Mouse (Mus musculus): ENCODE results near the gene Nos1ap.
A peak's percentile ranks its signal among the peaks of the same experiment; 100 is the strongest.

The Nos1ap gene

DNA sequence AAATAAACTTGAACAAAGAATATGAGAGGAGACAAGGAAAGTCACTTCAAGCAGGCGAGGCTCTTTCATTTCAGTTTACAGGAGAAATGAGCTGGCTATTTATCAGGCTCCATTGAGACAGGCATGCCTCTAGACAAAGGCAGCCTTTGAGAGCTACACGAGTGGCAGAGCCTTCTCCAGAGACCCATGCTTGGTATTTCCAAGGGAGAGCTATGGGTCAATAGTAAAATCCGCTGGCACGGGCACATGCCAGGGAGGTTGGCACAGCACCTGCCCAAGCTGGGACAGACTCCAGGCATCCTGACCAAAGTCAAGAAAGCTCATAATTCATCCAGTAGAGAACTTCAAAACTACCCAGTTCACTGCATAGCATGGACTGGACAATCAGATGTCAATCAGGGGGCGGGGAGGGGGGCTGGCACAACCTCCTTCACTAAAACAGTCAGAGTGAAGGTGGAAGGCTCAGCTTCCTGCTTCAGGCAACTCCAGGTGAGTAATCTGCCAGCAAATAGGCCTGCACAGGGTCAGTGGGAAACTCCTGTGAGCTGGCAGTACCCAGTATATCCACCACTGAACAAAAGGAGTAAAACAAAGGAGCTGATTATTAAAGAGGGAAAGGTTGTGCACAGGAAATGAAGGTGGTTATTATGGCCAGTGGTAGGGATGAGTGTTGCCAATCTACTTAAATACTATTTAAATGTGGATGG, 129.6 kb downstream of the Nos1ap start:
- DNase-seq (ENCODE audit: low read depth, low spot score) = no peak

GRCm38 (mm10) chr1:170457673-170458072, 132.0 kb downstream of the Nos1ap start:
- no peak for DNase-seq (ENCODE audit: low read depth, low spot score)

DNA sequence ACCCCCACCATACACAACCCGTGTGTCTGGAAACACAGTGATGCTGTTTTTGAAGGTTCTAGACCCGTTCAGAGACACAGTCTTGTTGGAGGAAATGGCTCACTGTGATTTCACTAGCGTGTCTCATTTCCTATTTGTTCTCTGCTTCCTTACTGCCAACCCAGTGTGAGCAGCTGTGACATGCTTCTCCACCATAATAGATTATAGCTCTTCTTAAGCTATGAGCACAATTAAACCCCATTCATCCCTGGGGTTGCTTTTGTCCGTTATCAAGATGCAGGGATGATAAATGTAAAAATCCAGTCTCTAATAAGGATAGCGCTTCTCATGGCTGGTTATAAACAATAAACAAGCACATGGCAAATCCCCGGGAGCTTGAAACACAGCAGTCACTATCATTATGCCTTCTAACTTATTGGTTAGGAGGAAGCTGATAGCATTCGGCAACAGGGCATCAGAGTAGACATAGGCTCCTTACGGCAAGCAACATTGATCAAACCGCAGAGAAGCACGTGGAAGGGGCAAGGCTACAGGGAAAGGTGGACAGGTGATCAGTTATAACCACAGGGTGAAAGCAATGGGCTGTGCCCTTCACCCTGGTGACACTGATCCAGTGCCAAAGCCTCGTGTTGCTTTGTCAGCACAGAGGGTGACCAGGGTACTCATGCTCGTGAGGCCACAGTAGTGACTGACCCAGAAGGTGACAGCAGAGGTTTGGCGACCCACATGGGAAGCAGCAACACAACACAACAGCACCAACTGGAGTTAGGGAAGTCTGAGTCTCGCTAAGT, 133.6 kb downstream of the Nos1ap start:
- DNase-seq (ENCODE audit: low read depth, low spot score) = no peak

DNA sequence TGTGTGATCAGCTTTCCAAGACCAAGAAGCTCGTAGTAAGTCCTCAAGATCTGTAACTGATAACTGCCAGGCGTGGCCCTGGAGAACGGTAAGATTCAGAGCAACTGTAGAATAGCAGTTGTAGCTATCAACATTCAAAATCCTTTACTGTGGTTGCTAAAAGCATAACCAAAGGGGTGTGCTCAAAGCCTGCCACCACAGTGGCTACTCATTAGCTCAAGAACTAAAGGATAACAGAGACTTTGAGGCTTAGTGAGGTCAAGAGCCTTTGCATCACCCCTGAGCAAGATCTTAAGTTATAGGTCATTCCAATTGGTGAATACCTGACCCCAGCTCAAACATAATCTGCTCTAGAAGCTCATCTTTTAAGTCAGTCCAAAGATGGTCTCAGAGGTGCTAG, 134.3 kb downstream of the Nos1ap start:
- DNase-seq (ENCODE audit: low read depth, low spot score) = no peak

DNA sequence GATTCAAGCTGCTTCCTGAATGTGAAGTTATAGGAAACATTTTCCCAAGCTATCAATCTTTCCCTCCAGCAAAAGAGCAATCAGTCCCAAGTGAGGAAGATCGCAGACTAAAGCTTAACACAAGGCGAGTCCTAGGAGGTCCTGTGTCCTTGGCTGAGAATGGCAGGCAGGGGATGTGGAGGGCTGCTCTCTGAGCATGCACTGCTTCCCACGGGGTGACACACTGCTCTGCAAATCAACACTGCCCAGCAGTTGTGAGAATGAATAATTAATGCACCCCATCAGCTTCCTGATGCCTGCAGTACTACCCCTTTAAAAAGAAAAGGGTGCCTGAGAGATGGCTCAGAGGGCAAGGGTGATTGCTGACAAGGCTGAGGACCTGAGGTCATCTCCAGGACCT, 136.2 kb downstream of the Nos1ap start:
- no peak for DNase-seq (ENCODE audit: low read depth, low spot score)

- no peak for DNase-seq (ENCODE audit: low read depth, low spot score)
Measured at GRCm38 (mm10) chr1:170448244-170448643, 141.4 kb downstream of the Nos1ap start.

DNA sequence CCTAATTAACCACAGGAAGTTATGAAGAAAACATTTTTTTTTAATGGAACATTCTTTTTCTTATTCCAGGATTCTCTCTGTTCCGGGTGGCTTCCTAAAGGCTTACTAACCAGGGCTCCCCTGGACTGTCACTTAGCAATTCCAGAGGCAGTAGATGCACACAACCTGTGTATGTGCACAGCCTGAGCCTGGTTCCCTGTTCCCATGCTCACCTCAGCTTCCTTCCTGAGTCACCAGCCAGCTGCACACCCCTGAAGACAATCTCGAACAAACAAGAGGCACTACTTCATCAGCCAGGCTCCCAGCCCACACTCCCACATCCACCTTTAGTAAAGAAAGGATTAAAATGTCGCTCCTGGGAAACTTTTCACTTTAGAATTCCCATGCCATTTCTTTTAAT, 144.2 kb downstream of the Nos1ap start:
- DNase-seq (ENCODE audit: low read depth, low spot score) = no peak

DNA sequence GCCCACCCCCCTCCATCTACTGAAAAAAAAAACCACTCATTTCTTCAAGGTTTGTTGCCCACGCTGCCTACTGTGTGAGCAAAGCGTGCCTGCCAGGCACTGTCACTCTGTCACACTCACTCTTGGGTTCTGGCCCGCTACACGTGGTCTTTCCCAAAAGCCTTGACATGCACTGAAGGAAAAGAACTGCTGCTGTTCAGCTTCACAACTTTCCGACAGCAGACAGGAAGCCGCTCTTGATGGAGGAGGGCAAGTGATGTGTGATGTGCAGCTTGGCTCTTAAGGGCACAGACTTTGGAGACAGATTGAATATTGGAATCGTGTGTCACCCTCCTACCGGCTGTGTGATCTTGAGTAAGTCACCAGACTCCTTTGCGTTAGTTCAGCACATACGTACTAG, 149.3 kb downstream of the Nos1ap start:
- DNase-seq (ENCODE audit: low read depth, low spot score) = no peak

- peak; percentile 67 for DNase-seq (ENCODE audit: low read depth, low spot score)
Measured at GRCm38 (mm10) chr1:170438471-170439151, 151.1 kb downstream of the Nos1ap start.

DNA sequence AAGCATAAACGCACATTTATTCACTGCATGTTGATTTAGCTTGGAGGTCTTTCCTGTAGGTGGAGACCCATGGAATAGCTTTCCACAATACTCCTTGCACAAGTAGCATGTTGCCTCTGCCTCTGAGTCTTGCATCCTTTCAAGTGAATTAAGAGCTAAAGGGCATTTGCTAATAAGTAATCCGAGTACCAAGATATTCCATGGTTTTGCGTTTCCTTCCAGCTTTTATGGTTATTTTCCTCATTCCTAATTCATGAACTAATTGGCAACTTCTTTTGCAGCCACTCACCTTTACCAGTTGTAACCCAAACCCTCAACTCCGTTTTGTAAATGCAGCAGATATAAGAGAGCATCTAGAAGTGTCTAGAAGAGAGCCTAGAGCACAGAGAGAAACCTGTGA, 155.5 kb downstream of the Nos1ap start:
- DNase-seq (ENCODE audit: low read depth, low spot score) = no peak

- no peak for DNase-seq (ENCODE audit: low read depth, low spot score)
Measured at GRCm38 (mm10) chr1:170433661-170434060, 156.0 kb downstream of the Nos1ap start.

GRCm38 (mm10) chr1:170432288-170432687, 157.4 kb downstream of the Nos1ap start:
- DNase-seq (ENCODE audit: low read depth, low spot score) = no peak

- peak; percentile 61 for DNase-seq (ENCODE audit: low read depth, low spot score)
Measured at GRCm38 (mm10) chr1:170431312-170431711, 158.3 kb downstream of the Nos1ap start.

DNA sequence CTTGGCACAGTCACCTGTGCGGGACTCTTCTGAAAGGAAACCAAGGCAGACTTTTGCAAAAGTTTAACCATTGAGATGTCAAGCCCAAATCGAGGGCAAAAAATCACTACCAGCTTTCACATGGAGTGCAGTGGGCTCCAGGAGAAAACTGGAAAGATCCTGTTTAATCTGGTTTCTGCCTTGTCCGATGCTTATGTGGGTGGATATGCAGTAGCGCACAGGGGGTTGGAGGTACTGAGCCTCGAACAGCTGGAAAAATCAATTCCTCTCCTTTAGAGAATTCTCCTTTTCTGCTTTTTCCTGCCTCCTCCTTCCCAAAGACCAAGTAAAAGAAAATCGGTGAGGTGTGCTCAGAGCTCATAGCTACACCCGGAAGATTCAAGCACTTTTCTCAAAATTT, 159.0 kb downstream of the Nos1ap start:
- no peak for DNase-seq (ENCODE audit: low read depth, low spot score)

DNA sequence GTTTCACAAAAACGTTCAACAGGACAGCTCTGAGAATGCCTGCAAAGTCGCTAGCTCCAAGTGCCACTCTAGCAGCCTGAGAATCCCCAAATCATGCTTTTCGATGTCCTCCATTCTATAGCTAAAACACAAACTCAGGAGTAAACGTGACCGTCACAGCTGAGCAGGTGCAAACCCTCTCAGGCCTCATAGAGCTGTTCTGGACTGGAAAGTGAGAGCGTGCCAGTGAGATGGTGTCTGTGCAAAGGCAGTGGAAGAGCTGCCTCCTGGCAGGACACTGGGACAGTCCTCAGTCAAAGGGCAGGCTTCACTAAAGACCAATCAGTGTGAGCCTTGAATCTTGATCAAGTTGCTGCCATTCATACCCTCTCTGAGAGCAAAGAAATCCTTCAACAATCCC, 160.0 kb downstream of the Nos1ap start:
- DNase-seq (ENCODE audit: low read depth, low spot score) = no peak

- no peak for DNase-seq (ENCODE audit: low read depth, low spot score)
Measured at GRCm38 (mm10) chr1:170428141-170428540, 161.5 kb downstream of the Nos1ap start.

- no peak for DNase-seq (ENCODE audit: low read depth, low spot score)
Measured at GRCm38 (mm10) chr1:170424258-170424889, 165.3 kb downstream of the Nos1ap start.

- no peak for DNase-seq (ENCODE audit: low read depth, low spot score)
Measured at GRCm38 (mm10) chr1:170423048-170423447, 166.6 kb downstream of the Nos1ap start.

DNA sequence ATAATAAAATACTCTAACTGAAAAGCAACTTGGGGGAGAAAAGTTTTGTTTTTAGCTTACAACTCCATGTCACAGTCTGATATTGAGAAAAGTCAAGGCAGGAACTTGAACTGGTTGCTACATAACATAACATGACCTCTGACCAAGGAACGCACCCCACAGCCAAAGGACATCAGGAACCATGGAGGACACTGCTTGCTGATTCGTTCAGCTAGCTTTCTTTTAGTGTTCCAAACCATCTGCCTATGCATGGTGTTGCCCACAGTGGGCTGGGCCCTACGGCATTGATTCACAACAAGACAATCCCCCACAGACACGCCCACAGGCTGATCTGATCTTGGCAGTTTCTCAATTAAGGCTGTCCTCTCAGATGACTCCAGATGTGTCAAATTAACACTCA, 167.5 kb downstream of the Nos1ap start:
- DNase-seq (ENCODE audit: low read depth, low spot score) = no peak

DNA sequence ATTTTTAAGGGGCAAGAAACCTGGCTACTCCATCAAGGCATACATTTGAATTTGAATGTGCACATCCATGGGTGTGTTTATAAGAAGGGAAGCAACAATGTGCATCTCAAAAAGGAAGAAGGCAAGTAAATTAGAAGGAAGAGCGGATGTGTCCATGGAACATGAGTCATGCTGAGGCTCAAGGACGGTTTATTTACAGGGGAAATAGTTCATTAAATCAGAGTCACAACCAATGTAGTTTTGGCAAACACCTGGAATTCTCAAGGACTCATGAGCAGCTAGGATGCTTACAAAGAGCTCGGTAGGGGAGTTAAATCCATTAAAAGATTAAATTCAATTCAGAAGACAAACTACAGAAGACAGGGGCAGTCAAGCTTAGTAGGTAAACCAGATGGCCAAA, 169.7 kb downstream of the Nos1ap start:
- DNase-seq (ENCODE audit: low read depth, low spot score) = no peak

DNA sequence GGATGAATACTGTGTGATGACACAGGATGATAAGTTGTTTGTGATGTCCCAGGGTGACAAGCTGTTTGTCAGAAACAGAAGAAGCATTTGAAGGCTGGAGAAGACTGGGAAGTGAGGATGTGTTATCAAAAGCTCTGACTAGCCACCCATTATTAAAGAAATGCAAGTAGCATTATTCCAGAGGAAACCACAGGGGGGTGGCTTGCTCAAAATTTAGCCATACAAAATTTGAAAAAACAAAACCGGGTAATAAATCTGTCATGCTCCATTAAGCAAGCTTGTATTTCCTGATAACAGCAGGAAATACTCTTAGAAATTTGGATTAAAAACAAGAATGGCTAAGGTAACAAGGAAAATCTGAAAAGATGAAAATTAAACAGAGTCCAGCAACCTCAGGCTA, 171.5 kb downstream of the Nos1ap start:
- DNase-seq (ENCODE audit: low read depth, low spot score) = no peak

DNA sequence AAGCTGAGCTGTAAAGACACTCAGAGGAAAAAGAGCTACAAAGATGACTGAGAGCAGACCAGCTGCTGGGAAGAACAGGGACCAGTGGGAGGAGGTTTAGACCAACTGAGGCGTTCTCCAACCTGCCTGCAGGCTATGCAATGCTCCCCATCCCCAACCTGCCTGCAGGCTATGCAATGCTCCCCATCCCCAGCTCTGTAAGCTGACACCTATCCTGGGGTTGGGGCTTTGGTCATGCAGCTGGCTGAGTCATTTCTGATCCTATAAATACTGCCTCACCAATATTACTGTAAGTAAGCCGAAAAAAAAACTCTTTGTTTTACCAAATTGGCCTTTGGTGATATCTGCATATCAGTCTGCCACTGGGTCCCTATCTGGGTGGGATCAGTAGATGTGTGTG, 172.7 kb downstream of the Nos1ap start:
- no peak for DNase-seq (ENCODE audit: low read depth, low spot score)
